Mouse (Mus musculus) ovary, adult 2 months (tissue): Measurements from ENCODE around the gene C4bp. TPM values are rescaled to one million over a fixed set of nuclear protein-coding genes. Genes with fewer than 3 reads are reported as not detected.

Source experiments
- polyA plus RNA-seq: library from polyadenylated mRNA; depleted of rRNA; stranded (reverse); fragments of >200 nt; gene quantifications from 2 replicates; pipeline ENCODE4 v1.2.3, GENCODE M21; 2012; rRNA removed

C4bp gene
- 0.15 and 0.41 TPM in 2 replicates for polyA plus RNA-seq

GRCm38 (mm10) chr1:130661454-130661853, at the start of gene C4bp:
TSS of gene C4bp (minus strand) at chr1:130661632.

GRCm38 (mm10) chr1:130629521-130629920, 31.9 kb downstream of the C4bp start, which contains the start of gene Zp3r:
TSS of gene Zp3r (minus strand) at chr1:130629621.

Other genes with a start within 250 kb of the C4bp start
- not detected in 2 replicates for gene Cd55b, start 238.6 kb downstream of the C4bp start, polyA plus RNA-seq
- gene Cd55, start 198.9 kb downstream of the C4bp start, polyA plus RNA-seq = 12.6 and 14.9 TPM in 2 replicates
- gene Zp3r, start 32.0 kb downstream of the C4bp start, polyA plus RNA-seq = not detected in 2 replicates
- gene Gm29427, start 54.2 kb upstream of the C4bp start, polyA plus RNA-seq = not detected in 2 replicates
- gene Yod1, start 55.7 kb upstream of the C4bp start, polyA plus RNA-seq = 1.7 and 1.9 TPM in 2 replicates
- 8.6 and 10.9 TPM in 2 replicates for gene Pfkfb2, start 67.6 kb upstream of the C4bp start, polyA plus RNA-seq
- 0.83 and 0.97 TPM in 2 replicates for gene AA986860, start 70.3 kb upstream of the C4bp start, polyA plus RNA-seq
- gene Fcamr, start 139.3 kb upstream of the C4bp start, polyA plus RNA-seq = 0.08 and 0.15 TPM in 2 replicates
- gene Pigr, start 165.1 kb upstream of the C4bp start, polyA plus RNA-seq = 2.7 and 5.8 TPM in 2 replicates
- gene Fcmr, start 204.0 kb upstream of the C4bp start, polyA plus RNA-seq = 0.35 and 0.46 TPM in 2 replicates
- 0.18 TPM in 1 of 2 replicates, not detected in the other for gene Il24, start 225.8 kb upstream of the C4bp start, polyA plus RNA-seq
- not detected in 2 replicates for gene Il20, start 249.8 kb upstream of the C4bp start, polyA plus RNA-seq